Mouse (Mus musculus) cortical plate, adult 2 months (tissue): ENCODE measurements at regions not wholly inside any gene's neighbourhood (a gene's known extent, or its start where the extent isn't known, plus 50 kb on each side); places are given as distances from the start of the nearest gene placed in this dataset.

ENCODE experiments used
- CTCF ChIP-seq: fragments of 200-500 bp; IDR thresholded peaks from 2 replicates; pipeline ENCODE4 v1.5.1; 2011; ENCODE audit warnings: mild to moderate bottlenecking, control low read depth, low read length; ENCODE audit not compliant: insufficient read depth; ENCODE audit errors: extremely low read depth
- POLR2A ChIP-seq: fragments of 200-500 bp; IDR thresholded peaks from 2 replicates; pipeline ENCODE4 v1.6.1; 2011; ENCODE audit warnings: mild to moderate bottlenecking, low read length, control low read depth; ENCODE audit not compliant: insufficient read depth; ENCODE audit errors: extremely low read depth

GRCm38 (mm10) chr3:54551908-54552307 lies 140.7 kb upstream of the Supt20 start:
- no peak for TF ChIP-seq CTCF
- TF ChIP-seq POLR2A: no peak
